Mouse (Mus musculus) liver, embryonic 13.5 days (tissue): ENCODE measurements around the gene Chkb. TPM values are rescaled to one million over a fixed set of nuclear protein-coding genes. Genes with fewer than 3 reads are reported as not detected.

Experiments
- ATAC-seq: fragments of 200-750 bp; cut with Nextera tagmentation; 2 replicates; pipeline ENCODE4 v1.8.0; 2017; ENCODE audit warnings: low read depth, mild to moderate bottlenecking, moderate number of reproducible peaks, moderate library complexity
- DNase-seq: peaks from one replicate; pipeline ENCODE4 v3.0.0; 2022
- H3K27ac ChIP-seq: fragments of 300-500 bp; sonication (generic); 2 replicates; pipeline ENCODE4 v1.5.1; 2015; ENCODE audit warnings: moderate library complexity, mild to moderate bottlenecking, inconsistent platforms
- H3K27me3 ChIP-seq: fragments of 300-500 bp; sonication (generic); 2 replicates; pipeline ENCODE4 v1.6.1; 2015; ENCODE audit warnings: mild to moderate bottlenecking, inconsistent platforms
- H3K36me3 ChIP-seq: fragments of 300-500 bp; sonication (generic); 2 replicates; pipeline ENCODE4 v1.6.1; 2015; ENCODE audit warnings: mild to moderate bottlenecking, inconsistent platforms
- H3K4me1 ChIP-seq: fragments of 300-500 bp; sonication (generic); replicated peaks from 2 replicates; pipeline ENCODE4 v1.6.1; 2015; ENCODE audit warnings: inconsistent platforms
- H3K4me2 ChIP-seq: fragments of 300-500 bp; sonication (generic); 2 replicates; pipeline ENCODE4 v1.6.1; 2015; ENCODE audit warnings: inconsistent platforms, mild to moderate bottlenecking, moderate library complexity
- H3K4me3 ChIP-seq: fragments of 300-500 bp; sonication (generic); replicated peaks from 2 replicates; pipeline ENCODE4 v1.5.1; 2015; ENCODE audit warnings: mild to moderate bottlenecking, inconsistent platforms
- H3K9ac ChIP-seq: fragments of 300-500 bp; sonication (generic); 2 replicates; pipeline ENCODE4 v1.6.1; 2015; ENCODE audit warnings: mild to moderate bottlenecking, inconsistent platforms
- H3K9me3 ChIP-seq: fragments of 300-500 bp; sonication (generic); replicated peaks from 2 replicates; pipeline ENCODE4 v1.6.1; 2016; ENCODE audit warnings: inconsistent platforms
- WGBS: fragments of 180-500 bp; shearing (Covaris S2); methylation state at CpG from one replicate; pipeline ENCODE4 v1.1.7; 2015; ENCODE audit not compliant: insufficient replicate concordance; 5-methylcytosine and 5-hydroxymethylcytosine counted together
- polyA plus RNA-seq: library from polyadenylated mRNA; unstranded; fragments of >200 nt; fragmentation: Nextera tagmentation; extraction: Ambion mirVana; gene quantifications from 2 replicates; pipeline ENCODE4 v1.2.1, GENCODE M21; 2015

Chkb gene
- polyA plus RNA-seq = 27.3 and 29.2 TPM in 2 replicates

- ATAC-seq = peak; percentile 90
- WGBS = under 1% methylated on average over 70 of the region's 70 CpGs
Measured at GRCm38 (mm10) chr15:89429352-89430221, at the start of gene Chkb, which contains the start of the genes C730034F03Rik and Gm44502. Chkb (minus strand) TSS chr15:89429908. C730034F03Rik (plus strand) TSS chr15:89429589. Gm44502 (minus strand) TSS chr15:89429696.

GRCm38 (mm10) chr15:89478622-89479021 is 48.9 kb upstream of the Chkb start:
- 61% methylated on average over 3 of the region's 3 CpGs for WGBS
- Histone ChIP-seq H3K9ac (no peak overlapping the region), H3K9me3 (no peaks in the 10 kb centered on the region), H3K27me3 (no peaks in the 10 kb centered on the region), H3K4me1 (peaks cover 31% of the 10 kb centered on the region), H3K27ac (no peak overlapping the region), H3K36me3 (no peaks in the 10 kb centered on the region), H3K4me3 (no peak overlapping the region), H3K4me2 (no peak overlapping the region)
- no peak for DNase-seq
- no peak for ATAC-seq

More at GRCm38 (mm10) chr15:89429352-89430221, at the start of gene Chkb, which contains the start of the genes C730034F03Rik and Gm44502:
- Histone ChIP-seq H3K4me1 (peaks cover 64% of the 10 kb centered on the region), H3K36me3 (peaks cover 29% of the 10 kb centered on the region), H3K4me3 (peak within 1 kb of the TSS; percentile 83), H3K27ac (peak within 1 kb of the TSS; percentile 100), H3K9me3 (no peaks in the 10 kb centered on the region), H3K27me3 (no peaks in the 10 kb centered on the region), H3K4me2 (peak within 1 kb of the TSS; percentile 94), H3K9ac (peak within 1 kb of the TSS; percentile 88)
- peak; percentile 91 for DNase-seq

- Histone ChIP-seq H3K4me3 (no peak overlapping the region), H3K27me3 (no peaks in the 10 kb centered on the region)
- DNase-seq = no peak
Measured at GRCm38 (mm10) chr15:89477806-89478205, 48.1 kb upstream of the Chkb start.

GRCm38 (mm10) chr15:89477091-89477491 is 47.4 kb upstream of the Chkb start, which contains the start of gene Arsa:
Arsa (minus strand) TSS chr15:89477425.
- Histone ChIP-seq H3K9me3 (no peaks in the 10 kb centered on the region), H3K27ac (peak within 1 kb of the TSS; percentile 82), H3K4me2 (peak within 1 kb of the TSS; percentile 86), H3K4me3 (peak within 1 kb of the TSS; percentile 65), H3K4me1 (peaks cover 31% of the 10 kb centered on the region), H3K36me3 (no peaks in the 10 kb centered on the region), H3K27me3 (no peaks in the 10 kb centered on the region), H3K9ac (peak within 1 kb of the TSS; percentile 73)
- no peak for DNase-seq
- ATAC-seq = no peak
- 18% methylated on average over 9 of the region's 9 CpGs for WGBS

More at GRCm38 (mm10) chr15:89477806-89478205, 48.1 kb upstream of the Chkb start:
- 65% methylated on average over 8 of the region's 8 CpGs for WGBS
- H3K4me2 ChIP-seq = no peak overlapping the region
- no peak overlapping the region for H3K27ac ChIP-seq
- H3K9me3 ChIP-seq = no peaks in the 10 kb centered on the region
- H3K4me1 ChIP-seq = peaks cover 31% of the 10 kb centered on the region
- no peak for ATAC-seq
- H3K36me3 ChIP-seq = no peaks in the 10 kb centered on the region
- H3K9ac ChIP-seq = no peak overlapping the region

GRCm38 (mm10) chr15:89476475-89476815 is 46.7 kb upstream of the Chkb start:
- 8% methylated on average over 5 of the region's 5 CpGs for WGBS
- H3K9me3 ChIP-seq = no peaks in the 10 kb centered on the region
- no peaks in the 10 kb centered on the region for H3K27me3 ChIP-seq
- no peak for ATAC-seq
- H3K4me2 ChIP-seq = peak overlapping the region; percentile 86
- H3K4me3 ChIP-seq = peak overlapping the region; percentile 65
- peak overlapping the region; percentile 82 for H3K27ac ChIP-seq
- H3K4me1 ChIP-seq = peaks cover 31% of the 10 kb centered on the region
- H3K9ac ChIP-seq = peak overlapping the region; percentile 73
- no peak for DNase-seq
- H3K36me3 ChIP-seq = no peaks in the 10 kb centered on the region

- no peaks in the 10 kb centered on the region for H3K9me3 ChIP-seq
- no peaks in the 10 kb centered on the region for H3K36me3 ChIP-seq
- peak overlapping the region; percentile 73 for H3K9ac ChIP-seq
- H3K4me3 ChIP-seq = peak overlapping the region; percentile 65
- peaks cover 31% of the 10 kb centered on the region for H3K4me1 ChIP-seq
- peak overlapping the region; percentile 82 for H3K27ac ChIP-seq
- no peaks in the 10 kb centered on the region for H3K27me3 ChIP-seq
- DNase-seq = peak; percentile 94
- peak; percentile 97 for ATAC-seq
- 8% methylated on average over 44 of the region's 44 CpGs for WGBS
- H3K4me2 ChIP-seq = peak overlapping the region; percentile 86
Measured at GRCm38 (mm10) chr15:89475611-89476474, 46.1 kb upstream of the Chkb start.

GRCm38 (mm10) chr15:89475293-89475600 is 45.5 kb upstream of the Chkb start:
- Histone ChIP-seq H3K36me3 (no peaks in the 10 kb centered on the region), H3K4me1 (peaks cover 31% of the 10 kb centered on the region), H3K27ac (no peak overlapping the region), H3K9ac (peak overlapping the region; percentile 73; the same call in 1 of the 2 replicates), H3K9me3 (no peaks in the 10 kb centered on the region), H3K27me3 (no peaks in the 10 kb centered on the region), H3K4me3 (peak overlapping the region; percentile 65), H3K4me2 (peak overlapping the region; percentile 86)
- DNase-seq (no peak), ATAC-seq (no peak)
- WGBS = 39% methylated on average over 7 of the region's 7 CpGs

GRCm38 (mm10) chr15:89474596-89475292 is 45.0 kb upstream of the Chkb start:
- Histone ChIP-seq H3K4me1 (peaks cover 31% of the 10 kb centered on the region), H3K27me3 (no peaks in the 10 kb centered on the region), H3K9ac (no peak overlapping the region), H3K36me3 (no peaks in the 10 kb centered on the region), H3K27ac (no peak overlapping the region), H3K9me3 (no peaks in the 10 kb centered on the region), H3K4me3 (no peak overlapping the region), H3K4me2 (peak overlapping the region; percentile 86)
- WGBS = 84% methylated on average over 19 of the region's 19 CpGs
- DNase-seq = no peak
- no peak for ATAC-seq

- Histone ChIP-seq H3K9me3 (no peaks in the 10 kb centered on the region), H3K27ac (no peak overlapping the region), H3K9ac (no peak overlapping the region), H3K4me3 (no peak overlapping the region), H3K4me1 (peaks cover 31% of the 10 kb centered on the region), H3K4me2 (no peak overlapping the region), H3K36me3 (no peaks in the 10 kb centered on the region), H3K27me3 (no peaks in the 10 kb centered on the region)
- ATAC-seq (no peak), DNase-seq (no peak)
- 84% methylated on average over 8 of the region's 8 CpGs for WGBS
Measured at GRCm38 (mm10) chr15:89473921-89474320, 44.2 kb upstream of the Chkb start.

GRCm38 (mm10) chr15:89473370-89473769 is 43.7 kb upstream of the Chkb start:
- ATAC-seq = no peak
- Histone ChIP-seq H3K4me1 (peaks cover 31% of the 10 kb centered on the region), H3K36me3 (no peaks in the 10 kb centered on the region), H3K27ac (no peak overlapping the region), H3K27me3 (no peaks in the 10 kb centered on the region), H3K4me2 (no peak overlapping the region), H3K9ac (no peak overlapping the region), H3K4me3 (no peak overlapping the region), H3K9me3 (no peaks in the 10 kb centered on the region)
- WGBS = 81% methylated on average over 9 of the region's 9 CpGs
- DNase-seq = no peak

GRCm38 (mm10) chr15:89471476-89471875 is 41.8 kb upstream of the Chkb start:
- WGBS = 80% methylated on average over 4 of the region's 4 CpGs
- H3K4me1 ChIP-seq = peaks cover 18% of the 10 kb centered on the region
- DNase-seq = no peak
- no peak for ATAC-seq
- H3K4me3 ChIP-seq = no peak overlapping the region
- no peak overlapping the region for H3K27ac ChIP-seq
- H3K36me3 ChIP-seq = no peaks in the 10 kb centered on the region
- no peaks in the 10 kb centered on the region for H3K9me3 ChIP-seq
- no peak overlapping the region for H3K4me2 ChIP-seq
- no peak overlapping the region for H3K9ac ChIP-seq
- H3K27me3 ChIP-seq = no peaks in the 10 kb centered on the region
